In genomic region chr7:45447325-45447990, GRCm38 (mm10) we compare ENCODE assay signal across 8 mouse cellular contexts. TPM values are rescaled to one million over a fixed set of nuclear protein-coding genes. Genes with fewer than 3 reads are reported as not detected.
DNase-seq lines count a peak whose midpoint lies in the region; ATAC-seq and TF ChIP-seq lines count a peak whose summit lies in the region.

No protein-coding gene starts in this region.

- no peaks in the 10 kb centered on the region for H3K9me3 ChIP-seq in limb, embryonic 11.5 days (ENCODE audit: control insufficient read depth, low read length)

- H3K4me1 ChIP-seq in limb, embryonic 11.5 days (ENCODE audit: control insufficient read depth, insufficient read depth, low read length) = no peaks in the 10 kb centered on the region

- H3K36me3 ChIP-seq in limb, embryonic 11.5 days (ENCODE audit: control insufficient read depth, insufficient read depth, low read length) = peaks cover 7% of the 10 kb centered on the region; the same call in 1 of the 2 replicates

- no peak for TF ChIP-seq POLR2A in brain, embryonic 14.5 days (IDR thresholded peaks at IDR 0.05; ENCODE audit: borderline replicate concordance, extremely low read depth, insufficient read depth, insufficient read length, poor library complexity, severe bottlenecking)

- no peak overlapping the region for H3K4me2 ChIP-seq in limb, embryonic 11.5 days (ENCODE audit: low read depth, severe bottlenecking)

- H3K27me3 ChIP-seq in limb, embryonic 11.5 days (ENCODE audit: control insufficient read depth, insufficient read depth, low read length) = no peaks in the 10 kb centered on the region

- WGBS in limb, embryonic 11.5 days = 30% methylated on average over 11 of the region's 11 CpGs

- peak; percentile 38; the same call in 1 of the 2 replicates for TF ChIP-seq CTCF in brain, embryonic 14.5 days (IDR thresholded peaks at IDR 0.05; ENCODE audit: borderline replicate concordance, extremely low read depth, insufficient read depth, insufficient read length)

- no peak for ATAC-seq in limb, embryonic 11.5 days (ENCODE audit: insufficient number of reproducible peaks, low FRiP score, low TSS enrichment, low read depth)

- DNase-seq in cerebellum, postnatal 10 days = peak; percentile 71 to 76
- DNase-seq in cerebellum, postnatal 4 days (ENCODE audit: low spot score in 2 of 2) = no peak
- DNase-seq in 3T3-L1 (ENCODE audit: low read depth, low spot score) = peak; percentile 38
- peak; percentile 37 for DNase-seq in brain, embryonic 14.5 days (ENCODE audit: low read depth)
- DNase-seq in limb, embryonic 11.5 days (ENCODE audit: low spot score) = peak; percentile 49
- DNase-seq in naive thymus-derived CD4-positive, alpha-beta T cell, adult 2 months (ENCODE audit: low read depth) = peak; percentile 72
- no peak for DNase-seq in right cerebral cortex, postnatal 10 days (ENCODE audit: low spot score in 2 of 2)
- no peak for DNase-seq in right cerebral cortex, adult 2 months (ENCODE audit: low spot score in 2 of 2)

- H3K9ac ChIP-seq in limb, embryonic 11.5 days (ENCODE audit: low read length) = no peak overlapping the region

- no peak overlapping the region for H3K4me3 ChIP-seq in limb, embryonic 11.5 days (ENCODE audit: low read depth, low read length)

- H3K27ac ChIP-seq in limb, embryonic 11.5 days (replicated peaks; ENCODE audit: low read depth, low read length) = no peak overlapping the region

RNA-seq across cellular contexts. Expression of gene Ruvbl2, which starts 9.6 kb away (rescaled TPM):
- 125 and 158 TPM in 2 replicates for polyA plus RNA-seq in brain, embryonic 14.5 days (2012; rRNA removed)
- polyA plus RNA-seq in limb, embryonic 11.5 days (2014; fragmentation: Nextera tagmentation; extraction: Ambion mirVana) = 184 and 187 TPM in 2 replicates

RNA-seq across cellular contexts. Expression of gene Ftl1, which starts 12.2 kb away (rescaled TPM):
- 2,346 and 2,481 TPM in 2 replicates for polyA plus RNA-seq in brain, embryonic 14.5 days (2012; rRNA removed)
- 4,688 and 5,046 TPM in 2 replicates for polyA plus RNA-seq in limb, embryonic 11.5 days (2014; fragmentation: Nextera tagmentation; extraction: Ambion mirVana)

RNA-seq across cellular contexts. Expression of gene Gys1, which starts 12.8 kb away (rescaled TPM):
- polyA plus RNA-seq in brain, embryonic 14.5 days (2012; rRNA removed) = 26.7 and 30.6 TPM in 2 replicates
- polyA plus RNA-seq in limb, embryonic 11.5 days (2014; fragmentation: Nextera tagmentation; extraction: Ambion mirVana) = 39.1 and 41.8 TPM in 2 replicates

RNA-seq across cellular contexts. Expression of gene Bax, which starts 19.2 kb away (rescaled TPM):
- 168 and 237 TPM in 2 replicates for polyA plus RNA-seq in brain, embryonic 14.5 days (2012; rRNA removed)
- 186 and 191 TPM in 2 replicates for polyA plus RNA-seq in limb, embryonic 11.5 days (2014; fragmentation: Nextera tagmentation; extraction: Ambion mirVana)

RNA-seq across cellular contexts. Expression of gene Lhb, which starts 26.8 kb away (rescaled TPM):
- polyA plus RNA-seq in brain, embryonic 14.5 days (2012; rRNA removed) = 1.1 and 1.7 TPM in 2 replicates
- polyA plus RNA-seq in limb, embryonic 11.5 days (2014; fragmentation: Nextera tagmentation; extraction: Ambion mirVana) = not detected in 2 replicates

Comparison
In these comparisons a context has a peak if more than half of its experiments do, and no peak if none do; other contexts are left out.
1. DNase-seq: peak in cerebellum, postnatal 10 days (2 of 2), 3T3-L1 (single experiment), brain, embryonic 14.5 days (single experiment), limb, embryonic 11.5 days (single experiment) and naive thymus-derived CD4-positive, alpha-beta T cell, adult 2 months (single experiment); none in cerebellum, postnatal 4 days (0 of 2), right cerebral cortex, postnatal 10 days (0 of 2) and right cerebral cortex, adult 2 months (0 of 2).